Mouse (Mus musculus) hindbrain, embryonic 13.5 days (tissue): Measurements from ENCODE around the gene Rnf19b. TPM values are rescaled to one million over a fixed set of nuclear protein-coding genes. Genes with fewer than 3 reads are reported as not detected.
A peak's percentile ranks its signal among the peaks of the same experiment; 100 is the strongest.

ENCODE experiments used
- ATAC-seq: fragments of 200-750 bp; cut with Nextera tagmentation; 2 replicates; pipeline ENCODE4 v1.8.0; 2017; ENCODE audit warnings: moderate TSS enrichment; ENCODE audit not compliant: low FRiP score
- H3K27ac ChIP-seq: fragments of 300-500 bp; sonication (generic); 2 replicates; pipeline ENCODE4 v1.5.1; 2015; ENCODE audit warnings: inconsistent platforms, mild to moderate bottlenecking, moderate library complexity
- H3K27me3 ChIP-seq: fragments of 300-500 bp; sonication (generic); 2 replicates; pipeline ENCODE4 v1.6.1; 2015; ENCODE audit warnings: mild to moderate bottlenecking, inconsistent platforms
- H3K36me3 ChIP-seq: fragments of 300-500 bp; sonication (generic); 2 replicates; pipeline ENCODE4 v1.6.1; 2015; ENCODE audit warnings: mild to moderate bottlenecking, inconsistent platforms
- H3K4me1 ChIP-seq: fragments of 300-500 bp; sonication (generic); replicated peaks from 2 replicates; pipeline ENCODE4 v1.6.1; 2015; ENCODE audit warnings: inconsistent platforms
- H3K4me2 ChIP-seq: fragments of 300-500 bp; sonication (generic); 2 replicates; pipeline ENCODE4 v1.6.1; 2015; ENCODE audit warnings: inconsistent platforms, mild to moderate bottlenecking, moderate library complexity
- H3K4me3 ChIP-seq: fragments of 300-500 bp; sonication (generic); 2 replicates; pipeline ENCODE4 v1.5.1; 2015; ENCODE audit warnings: mild to moderate bottlenecking, inconsistent platforms
- H3K9ac ChIP-seq: fragments of 300-500 bp; sonication (generic); 2 replicates; pipeline ENCODE4 v1.6.1; 2015; ENCODE audit warnings: mild to moderate bottlenecking, inconsistent platforms
- H3K9me3 ChIP-seq: fragments of 300-500 bp; sonication (generic); 2 replicates; pipeline ENCODE4 v1.6.1; 2016; ENCODE audit warnings: inconsistent platforms
- WGBS: fragments of 180-500 bp; shearing (Covaris S2); methylation state at CpG from one replicate; pipeline ENCODE4 v1.1.7; 2015; 5-methylcytosine and 5-hydroxymethylcytosine counted together
- polyA plus RNA-seq: library from polyadenylated mRNA; unstranded; fragments of >200 nt; fragmentation: Nextera tagmentation; extraction: Ambion mirVana; gene quantifications from 2 replicates; pipeline ENCODE4 v1.2.1, GENCODE M21; 2015

The Rnf19b gene
- polyA plus RNA-seq, 1 experiment from 2014 or later: 25.3 TPM

DNA sequence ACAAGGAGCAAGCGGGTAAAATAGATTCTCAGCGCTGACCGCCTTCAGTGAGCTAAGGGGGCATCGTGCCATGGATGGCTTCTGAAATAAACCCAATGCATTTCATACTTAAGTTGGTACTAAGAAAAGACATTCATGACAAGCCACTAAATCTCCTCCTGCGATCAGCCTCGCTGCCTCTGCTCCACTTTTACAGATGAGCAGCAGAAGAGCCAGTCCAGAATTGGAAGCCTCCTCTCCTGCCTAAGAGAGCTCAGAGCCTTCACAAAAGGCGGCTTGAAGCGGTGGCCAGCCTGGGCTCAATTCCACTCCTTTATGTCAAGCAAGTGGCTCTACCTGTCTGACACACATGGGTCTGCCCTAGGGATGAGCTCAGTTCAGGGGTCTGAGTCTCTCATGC, 58.6 kb downstream of the Rnf19b start:
- Histone ChIP-seq H3K27me3 (peaks cover 39% of the 10 kb centered on the region), H3K4me1 (peaks cover 56% of the 10 kb centered on the region), H3K9me3 (no peaks in the 10 kb centered on the region), H3K4me3 (no peak overlapping the region), H3K27ac (no peak overlapping the region), H3K4me2 (no peak overlapping the region), H3K36me3 (no peaks in the 10 kb centered on the region), H3K9ac (no peak overlapping the region)
- WGBS: 94% methylated on average over 8 of the region's 8 CpGs
- ATAC-seq: no peak

GRCm38 (mm10) chr4:129117720-129118510, 59.8 kb downstream of the Rnf19b start:
- Histone ChIP-seq H3K4me2 (no peak overlapping the region), H3K4me1 (peaks cover 50% of the 10 kb centered on the region), H3K9me3 (no peaks in the 10 kb centered on the region), H3K9ac (no peak overlapping the region), H3K36me3 (no peaks in the 10 kb centered on the region), H3K4me3 (no peak overlapping the region), H3K27me3 (peaks cover 48% of the 10 kb centered on the region), H3K27ac (no peak overlapping the region)
- no peak for ATAC-seq
- 90% methylated on average over 14 of the region's 14 CpGs for WGBS

DNA sequence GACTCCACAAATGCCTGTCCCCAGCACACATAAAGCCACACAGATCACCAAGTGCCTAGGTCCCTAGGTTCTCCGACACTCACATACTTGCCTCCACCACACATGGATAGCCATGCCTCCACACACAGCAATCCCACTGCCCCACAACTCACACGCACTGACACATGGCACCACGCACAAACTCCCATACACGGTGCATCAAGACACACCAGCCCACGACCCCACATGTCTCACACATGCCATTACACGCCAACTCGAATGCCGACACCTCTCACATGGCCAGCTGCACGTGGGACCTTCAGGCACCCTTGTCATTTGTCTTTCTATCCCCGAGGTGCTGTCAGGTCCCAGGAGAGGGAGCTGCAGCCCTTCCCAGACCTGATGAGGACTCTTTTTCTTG, 61.6 kb downstream of the Rnf19b start:
- Histone ChIP-seq H3K9me3 (no peaks in the 10 kb centered on the region), H3K27ac (no peak overlapping the region), H3K4me1 (peaks cover 42% of the 10 kb centered on the region), H3K27me3 (peaks cover 57% of the 10 kb centered on the region), H3K36me3 (no peaks in the 10 kb centered on the region), H3K4me2 (peak overlapping the region; percentile 89), H3K9ac (no peak overlapping the region), H3K4me3 (no peak overlapping the region; the same call in 1 of the 2 replicates)
- 76% methylated on average over 10 of the region's 10 CpGs for WGBS
- ATAC-seq: no peak

GRCm38 (mm10) chr4:129120520-129121445, 62.7 kb downstream of the Rnf19b start:
- ATAC-seq: 0 out of 2 replicates have a peak, but pooled peaks have one; percentile 52

DNA sequence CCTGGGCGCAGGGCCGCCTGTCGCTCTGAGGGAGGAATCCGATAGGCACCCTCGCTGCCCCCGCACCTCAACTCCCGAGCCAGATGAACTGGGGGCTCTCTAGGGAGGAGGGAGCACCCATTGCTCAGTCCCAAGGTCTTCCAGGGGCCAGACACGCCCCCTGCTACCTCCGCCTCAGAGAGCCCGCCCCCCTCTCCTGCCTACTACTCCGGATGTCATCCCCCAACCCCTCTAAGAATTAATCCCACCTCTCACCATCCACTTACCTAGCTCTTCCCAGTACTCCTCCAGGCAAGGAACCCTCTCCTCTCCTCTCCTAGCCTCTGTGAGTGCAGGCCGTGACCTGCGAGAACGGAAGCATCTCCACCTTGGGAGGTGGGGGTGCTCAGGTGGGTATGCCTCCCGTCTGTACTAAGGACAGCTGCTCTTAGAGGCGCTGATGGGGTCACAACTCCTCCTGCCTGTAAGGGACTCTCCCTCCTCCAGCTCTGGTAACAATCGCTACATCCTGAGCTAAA, 63.6 kb downstream of the Rnf19b start, which contains the start of gene Hpca:
TSS of gene Hpca (minus strand) at position 468 of the 518 bp plus-strand sequence.
- H3K4me3 ChIP-seq: peak within 1 kb of the TSS; percentile 59
- WGBS: 1% methylated on average over 17 of the region's 17 CpGs
- no peak within 1 kb of the TSS for H3K27ac ChIP-seq
- peak within 1 kb of the TSS; percentile 89 for H3K4me2 ChIP-seq
- peak within 1 kb of the TSS; percentile 81 for H3K9ac ChIP-seq
- 0 out of 2 replicates have a peak, but pooled peaks have one; percentile 12 for ATAC-seq
- H3K4me1 ChIP-seq: peaks cover 47% of the 10 kb centered on the region
- no peaks in the 10 kb centered on the region for H3K36me3 ChIP-seq
- no peaks in the 10 kb centered on the region for H3K9me3 ChIP-seq
- H3K27me3 ChIP-seq: peaks cover 63% of the 10 kb centered on the region

More at GRCm38 (mm10) chr4:129120520-129121445, 62.7 kb downstream of the Rnf19b start:
- peak overlapping the region; percentile 89 for H3K4me2 ChIP-seq
- H3K9ac ChIP-seq: peak overlapping the region; percentile 81
- H3K9me3 ChIP-seq: no peaks in the 10 kb centered on the region
- 2% methylated on average over 44 of the region's 59 CpGs for WGBS
- peak overlapping the region; percentile 59 for H3K4me3 ChIP-seq
- no peaks in the 10 kb centered on the region for H3K36me3 ChIP-seq
- H3K4me1 ChIP-seq: peaks cover 42% of the 10 kb centered on the region
- H3K27ac ChIP-seq: no peak overlapping the region
- H3K27me3 ChIP-seq: peaks cover 63% of the 10 kb centered on the region

- Histone ChIP-seq H3K9me3 (no peaks in the 10 kb centered on the region), H3K4me1 (peaks cover 47% of the 10 kb centered on the region), H3K27me3 (peaks cover 63% of the 10 kb centered on the region), H3K9ac (no peak overlapping the region), H3K4me3 (no peak overlapping the region), H3K36me3 (no peaks in the 10 kb centered on the region), H3K27ac (no peak overlapping the region), H3K4me2 (peak overlapping the region; percentile 89; the same call in 1 of the 2 replicates)
- no peak for ATAC-seq
- WGBS: 31% methylated on average over 9 of the region's 9 CpGs
These were observed 64.0 kb downstream of the Rnf19b start for GRCm38 (mm10) chr4:129122107-129122506.

DNA sequence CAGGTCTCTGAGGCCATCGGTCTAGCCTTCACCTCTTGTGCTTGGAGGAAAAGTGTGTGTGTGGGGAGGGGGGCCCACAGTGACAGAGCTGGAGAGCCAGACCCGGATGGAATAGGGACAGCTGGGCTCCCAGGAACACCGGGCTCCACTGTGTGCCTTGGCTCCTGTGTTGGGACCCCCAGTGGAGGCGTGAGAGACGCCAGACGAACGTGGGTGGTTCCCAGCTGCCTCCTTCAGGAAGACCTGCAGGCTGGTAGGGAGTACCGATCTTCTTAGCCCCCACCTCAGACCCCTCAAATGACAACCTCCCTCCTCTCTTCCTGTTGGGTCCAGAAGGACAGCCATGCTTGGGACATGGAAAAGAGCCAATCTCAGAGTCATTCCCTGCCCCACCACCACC, 64.6 kb downstream of the Rnf19b start:
- Histone ChIP-seq H3K4me3 (no peak overlapping the region), H3K9me3 (no peaks in the 10 kb centered on the region), H3K9ac (no peak overlapping the region), H3K4me2 (no peak overlapping the region), H3K27ac (no peak overlapping the region), H3K36me3 (no peaks in the 10 kb centered on the region), H3K4me1 (peaks cover 47% of the 10 kb centered on the region), H3K27me3 (peaks cover 63% of the 10 kb centered on the region)
- 39% methylated on average over 8 of the region's 8 CpGs for WGBS
- no peak for ATAC-seq

GRCm38 (mm10) chr4:129124652-129125146, 66.6 kb downstream of the Rnf19b start:
- Histone ChIP-seq H3K27me3 (peaks cover 48% of the 10 kb centered on the region), H3K9ac (peak overlapping the region; percentile 35; the same call in 1 of the 2 replicates), H3K27ac (peak overlapping the region; percentile 66), H3K36me3 (no peaks in the 10 kb centered on the region), H3K4me3 (no peak overlapping the region), H3K4me2 (peak overlapping the region; percentile 40), H3K4me1 (peaks cover 64% of the 10 kb centered on the region), H3K9me3 (no peaks in the 10 kb centered on the region)
- peak; percentile 28 for ATAC-seq
- whole genome bisulfite sequencing: 7% methylated on average over 13 of the region's 13 CpGs

- Histone ChIP-seq H3K9ac (0 out of 2 replicates have a peak overlapping the region, but pooled peaks have one; percentile 43), H3K27me3 (peaks cover 36% of the 10 kb centered on the region), H3K9me3 (no peaks in the 10 kb centered on the region), H3K4me2 (peak overlapping the region; percentile 40), H3K27ac (peak overlapping the region; percentile 66), H3K36me3 (no peaks in the 10 kb centered on the region), H3K4me3 (peak overlapping the region; percentile 15), H3K4me1 (peaks cover 64% of the 10 kb centered on the region)
- no peak for ATAC-seq
- WGBS: 16% methylated on average over 19 of the region's 19 CpGs
These were observed 67.8 kb downstream of the Rnf19b start for GRCm38 (mm10) chr4:129125736-129126451.

GRCm38 (mm10) chr4:129128582-129129338, 70.7 kb downstream of the Rnf19b start:
- Histone ChIP-seq H3K4me1 (peaks cover 54% of the 10 kb centered on the region), H3K4me3 (no peak overlapping the region), H3K27ac (peak overlapping the region; percentile 40), H3K9me3 (no peaks in the 10 kb centered on the region), H3K36me3 (no peaks in the 10 kb centered on the region), H3K4me2 (no peak overlapping the region), H3K9ac (peak overlapping the region; percentile 46; the same call in 1 of the 2 replicates), H3K27me3 (peaks cover 18% of the 10 kb centered on the region; the same call in 1 of the 2 replicates)
- 62% methylated on average over 13 of the region's 13 CpGs for WGBS
- no peak for ATAC-seq

DNA sequence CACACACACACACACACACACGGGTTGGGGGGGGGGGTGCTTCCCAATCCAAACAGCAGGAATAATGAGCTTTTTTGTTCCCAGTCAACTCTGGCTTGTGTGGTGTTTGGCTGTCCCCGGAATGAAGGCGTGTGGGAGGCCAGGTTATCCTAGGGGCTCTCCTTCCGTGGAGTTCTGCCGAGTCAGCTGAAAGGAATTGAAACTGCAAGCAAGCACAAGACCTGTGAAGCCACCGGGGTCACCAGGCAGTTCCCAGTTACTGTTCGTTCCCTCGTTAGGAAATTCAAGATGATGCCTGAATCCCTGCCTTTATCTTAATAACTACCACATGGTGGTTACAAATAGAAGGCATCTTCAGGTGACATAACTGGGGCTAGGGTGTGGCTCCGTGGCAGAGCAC, 71.3 kb downstream of the Rnf19b start:
- ATAC-seq: no peak
- 51% methylated on average over 9 of the region's 9 CpGs for WGBS
- peaks cover 52% of the 10 kb centered on the region for H3K4me1 ChIP-seq

More for the DNA sequence above, 71.3 kb downstream of the Rnf19b start:
- H3K36me3 ChIP-seq: no peaks in the 10 kb centered on the region
- peaks cover 17% of the 10 kb centered on the region; the same call in 1 of the 2 replicates for H3K27me3 ChIP-seq
- no peaks in the 10 kb centered on the region for H3K9me3 ChIP-seq
- no peak overlapping the region for H3K4me3 ChIP-seq
- H3K9ac ChIP-seq: no peak overlapping the region
- H3K27ac ChIP-seq: no peak overlapping the region
- H3K4me2 ChIP-seq: no peak overlapping the region
